Mouse (Mus musculus) NIH3T3 (cell line): Measurements from ENCODE around the gene Trim61.

Experiments used
- DNase-seq: peaks from one replicate; pipeline ENCODE4 v3.0.0-alpha.2; 2012; ENCODE audit warnings: low read depth

Trim61 gene

GRCm38 (mm10) chr8:64987731-64988130 is 30.6 kb downstream of the Trim61 start, which contains the start of gene Trim75:
TSS of gene Trim75 (minus strand) at chr8:64987831.
- no peak for DNase-seq

- no peak for DNase-seq
Observed at GRCm38 (mm10) chr8:64983150-64983897, 35.0 kb downstream of the Trim61 start.
